Mouse (Mus musculus): ENCODE measurements around the gene Psmf1.

Psmf1 gene

GRCm38 (mm10) chr2:151735422-151735821 lies 8.6 kb downstream of the Psmf1 start:
- no peak for DNase-seq (ENCODE audit: low spot score)

GRCm38 (mm10) chr2:151733151-151733865 lies 10.7 kb downstream of the Psmf1 start:
- no peak for DNase-seq (ENCODE audit: low spot score)

- DNase-seq (ENCODE audit: low spot score): no peak
Observed at GRCm38 (mm10) chr2:151724094-151724493, 19.9 kb downstream of the Psmf1 start.

GRCm38 (mm10) chr2:151716318-151717055 lies 27.5 kb downstream of the Psmf1 start:
- DNase-seq (ENCODE audit: low spot score): no peak

GRCm38 (mm10) chr2:151715526-151715925 lies 28.5 kb downstream of the Psmf1 start:
- no peak for DNase-seq (ENCODE audit: low spot score)

GRCm38 (mm10) chr2:151712647-151713046 lies 31.3 kb downstream of the Psmf1 start:
- no peak for DNase-seq (ENCODE audit: low spot score)

GRCm38 (mm10) chr2:151702851-151703190 lies 41.2 kb downstream of the Psmf1 start:
- DNase-seq (ENCODE audit: low spot score): no peak

GRCm38 (mm10) chr2:151702146-151702850 lies 41.7 kb downstream of the Psmf1 start:
- DNase-seq (ENCODE audit: low spot score): no peak

GRCm38 (mm10) chr2:151701231-151702145 lies 42.5 kb downstream of the Psmf1 start, which contains the start of gene Tmem74b:
Tmem74b (plus strand) TSS chr2:151702008.
- no peak for DNase-seq (ENCODE audit: low spot score)

GRCm38 (mm10) chr2:151682976-151683375 lies 61.0 kb downstream of the Psmf1 start:
- no peak for DNase-seq (ENCODE audit: low spot score)

- DNase-seq (ENCODE audit: low spot score): no peak
Observed at GRCm38 (mm10) chr2:151682357-151682756, 61.6 kb downstream of the Psmf1 start.

- no peak for DNase-seq (ENCODE audit: low spot score)
Observed at GRCm38 (mm10) chr2:151676234-151676633, 67.8 kb downstream of the Psmf1 start.

GRCm38 (mm10) chr2:151670968-151671329 lies 73.0 kb downstream of the Psmf1 start:
- DNase-seq (ENCODE audit: low spot score): no peak

- no peak for DNase-seq (ENCODE audit: low spot score)
Observed at GRCm38 (mm10) chr2:151670026-151670967, 73.7 kb downstream of the Psmf1 start.

- DNase-seq (ENCODE audit: low spot score): no peak
Observed at GRCm38 (mm10) chr2:151668433-151668832, 75.6 kb downstream of the Psmf1 start, which contains the start of gene Rad21l. Rad21l (minus strand) TSS chr2:151668533.
